Mouse (Mus musculus) kidney, postnatal 4 days (tissue): Measurements from ENCODE around the gene Uaca.

Source experiments
- DNase-seq, 2 experiments: peaks; one replicate each; pipeline ENCODE4 v3.0.0; 2021; ENCODE audit warnings: mixed read lengths in 2 of 2

The Uaca gene

DNA sequence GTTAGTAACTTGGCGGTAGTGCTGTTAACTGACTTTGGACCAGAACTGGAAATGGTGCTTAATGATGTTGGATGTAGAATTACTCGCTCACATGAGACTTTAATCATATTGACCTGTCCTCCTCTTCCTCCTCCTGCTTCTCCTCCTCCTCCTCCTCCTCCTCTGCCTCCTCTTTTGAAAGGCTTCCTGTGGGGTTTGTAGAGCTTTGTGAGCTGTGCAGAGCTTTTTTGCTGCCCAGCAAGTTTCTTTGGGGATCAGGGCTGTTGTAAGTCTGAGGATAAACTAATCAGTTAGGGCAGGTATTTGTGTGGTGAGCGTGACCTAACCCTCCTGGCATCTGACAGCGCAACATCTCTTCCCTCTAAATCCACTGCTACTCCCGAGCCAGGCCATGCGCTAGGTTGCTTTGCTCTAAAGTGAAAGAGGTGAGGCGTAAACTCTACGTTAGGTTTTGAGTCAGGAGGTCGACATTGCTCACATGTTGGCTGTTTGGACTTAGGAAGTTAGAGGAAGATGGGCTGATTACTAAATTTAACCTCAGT lies 44.1 kb downstream of the Uaca start:
- DNase-seq: no peak

DNA sequence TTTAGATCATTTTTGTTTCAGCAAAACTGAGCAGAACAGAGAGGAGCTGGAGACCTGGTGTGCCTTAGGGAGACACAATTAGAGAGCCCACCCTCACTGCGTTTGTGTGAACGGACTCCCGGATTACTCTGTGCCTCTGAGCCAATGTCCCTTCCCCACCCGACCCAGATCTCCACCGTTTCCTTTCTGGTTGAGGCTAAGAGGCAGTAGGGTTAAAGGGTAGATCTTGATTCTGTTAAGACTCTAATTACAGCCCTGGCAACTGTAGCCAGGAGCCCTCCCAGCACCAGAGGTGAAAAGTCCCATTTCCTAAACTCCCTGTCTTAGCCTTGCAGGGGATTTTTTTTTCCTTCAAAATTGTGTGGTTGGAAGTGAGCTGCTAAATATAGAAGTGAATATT lies 47.1 kb downstream of the Uaca start:
- peak in 1 of 2 experiments; percentile 27 for DNase-seq

DNA sequence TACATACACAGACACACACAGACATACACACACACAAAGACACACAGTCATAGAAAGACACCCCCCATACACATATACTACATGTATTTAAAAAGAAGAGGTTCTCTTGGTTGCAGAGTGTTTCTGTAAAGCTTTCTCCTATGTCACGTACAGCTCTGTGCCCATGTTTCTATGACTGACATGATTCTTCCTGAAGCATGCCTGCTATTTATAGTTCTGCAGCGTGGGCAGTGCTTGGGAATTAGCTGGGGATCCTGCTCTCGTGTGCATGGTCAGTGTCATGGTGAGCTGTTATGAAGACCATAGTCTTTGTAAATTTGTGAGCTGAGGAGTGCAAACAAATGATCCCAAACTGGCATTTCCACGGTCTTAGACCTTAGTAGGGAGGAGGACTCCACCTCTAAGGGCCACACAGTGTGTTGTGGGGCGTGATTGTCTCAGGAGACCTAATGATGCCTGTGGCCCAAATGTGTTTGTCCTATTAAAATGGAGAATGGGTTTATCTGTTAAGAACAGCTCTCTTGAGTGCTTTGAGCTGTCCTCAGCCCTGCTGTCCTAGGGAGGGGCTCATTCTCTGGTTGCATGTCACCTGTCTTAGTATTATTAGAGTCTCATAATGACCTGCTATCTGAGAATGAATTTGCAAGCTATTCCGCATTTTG lies 49.2 kb downstream of the Uaca start:
- DNase-seq: no peak

DNA sequence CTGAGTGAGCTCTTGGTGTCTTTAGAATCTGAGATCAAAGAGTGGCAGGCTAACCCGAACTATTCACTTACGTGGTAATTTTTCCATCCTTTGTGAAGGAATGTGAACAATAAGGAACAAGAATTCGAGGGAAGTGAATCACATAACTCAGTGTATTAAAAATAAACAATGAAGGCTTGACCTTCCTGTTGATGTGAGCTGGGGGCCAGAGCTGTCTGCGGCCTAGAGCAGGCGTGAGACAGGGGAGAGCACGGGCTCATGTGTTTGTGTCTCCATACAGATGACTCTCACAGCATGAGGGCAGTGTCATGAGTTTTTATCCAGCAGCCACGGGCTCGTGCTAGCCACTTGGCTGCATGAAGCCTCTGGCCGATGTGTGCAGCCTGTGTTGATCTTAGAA lies 54.4 kb downstream of the Uaca start:
- peak in 1 of 2 experiments; percentile 60 for DNase-seq

DNA sequence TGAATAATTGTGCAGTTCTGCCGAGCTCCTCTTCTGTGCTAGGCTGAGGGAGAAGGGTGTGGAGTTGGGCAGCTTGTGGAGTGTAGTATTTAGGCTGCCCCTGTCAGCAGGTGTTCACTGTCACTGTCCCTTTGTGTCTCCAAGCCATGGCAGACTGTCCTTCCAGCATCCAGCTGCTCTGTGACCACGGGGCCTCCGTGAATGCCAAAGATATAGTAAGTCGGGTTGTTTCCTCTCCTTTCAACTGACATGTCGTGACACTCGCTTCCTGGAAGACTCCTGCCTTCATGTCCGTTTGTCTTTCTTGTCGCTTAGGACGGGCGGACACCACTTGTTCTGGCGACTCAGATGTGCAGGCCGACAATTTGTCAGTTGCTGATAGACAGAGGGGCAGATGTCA lies 55.6 kb downstream of the Uaca start:
- no peak for DNase-seq

DNA sequence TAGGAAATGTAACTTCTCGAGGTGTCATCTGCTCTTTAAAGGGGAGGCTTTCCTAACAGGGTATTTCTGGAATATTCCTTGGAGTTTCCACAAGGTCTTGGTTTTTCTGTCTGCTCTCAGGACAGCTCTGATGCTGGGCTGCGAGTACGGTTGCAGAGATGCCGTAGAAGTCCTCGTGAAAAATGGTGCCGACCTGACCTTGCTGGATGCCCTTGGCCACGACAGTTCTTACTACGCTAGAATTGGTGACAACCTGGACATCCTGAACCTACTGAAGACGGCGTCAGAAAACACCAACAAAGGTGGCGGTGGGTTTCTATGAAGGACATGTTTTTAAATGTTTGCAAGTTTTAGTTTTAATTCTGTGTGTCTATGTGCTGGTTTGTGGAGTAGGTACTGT lies 59.9 kb downstream of the Uaca start:
- DNase-seq: no peak

DNA sequence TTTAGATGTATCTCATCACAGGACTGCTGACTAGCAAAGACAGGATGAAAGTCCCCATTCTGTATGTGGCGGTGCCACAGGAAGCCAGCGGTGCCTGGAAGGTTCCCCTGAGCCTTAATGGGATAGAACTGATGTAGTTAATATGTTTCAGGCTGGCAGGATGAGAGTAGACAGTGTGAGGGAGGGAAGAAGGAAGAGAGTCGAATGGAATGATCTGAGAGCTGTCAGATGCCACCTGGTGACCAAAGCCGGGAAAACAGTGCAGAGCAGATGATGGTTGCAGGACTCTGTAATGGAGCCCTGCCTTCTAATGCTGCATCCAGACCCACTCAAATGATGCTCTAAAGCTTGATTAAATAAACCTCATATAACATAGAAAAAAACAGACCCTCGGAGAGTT lies 63.5 kb downstream of the Uaca start:
- DNase-seq: peak; percentile 85 to 88

DNA sequence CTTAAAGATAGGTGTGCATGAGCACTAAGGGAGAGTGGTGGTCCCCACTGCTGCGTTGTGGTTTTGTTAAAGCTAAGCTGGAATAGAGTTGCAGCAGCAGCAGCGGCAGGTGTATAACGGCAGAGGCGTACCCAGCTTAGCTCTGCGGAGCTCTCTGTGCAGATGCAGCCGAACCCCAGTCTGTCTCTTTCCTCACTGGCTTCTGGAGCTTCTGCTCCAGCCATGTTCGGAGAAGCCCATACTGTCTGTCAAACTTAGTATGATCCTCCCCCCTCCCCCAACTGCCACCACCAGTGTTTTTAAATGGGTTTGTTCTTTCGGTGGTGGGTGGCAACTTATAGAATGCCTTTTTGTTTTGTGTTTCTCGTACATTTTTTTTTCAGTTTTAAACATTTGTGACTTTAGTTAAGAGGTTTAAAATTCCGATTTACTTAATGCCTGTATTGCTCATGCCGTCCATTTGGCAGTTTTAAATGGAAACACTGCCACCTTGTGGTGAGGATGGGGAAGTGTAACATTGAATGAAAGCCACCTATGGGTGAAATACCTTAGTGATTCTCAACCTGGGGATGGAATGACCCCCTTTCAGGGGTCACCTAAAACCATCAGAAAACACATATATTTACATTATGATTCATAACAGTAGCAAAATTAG lies 64.1 kb downstream of the Uaca start:
- peak in 1 of 2 experiments; percentile 50 for DNase-seq

DNA sequence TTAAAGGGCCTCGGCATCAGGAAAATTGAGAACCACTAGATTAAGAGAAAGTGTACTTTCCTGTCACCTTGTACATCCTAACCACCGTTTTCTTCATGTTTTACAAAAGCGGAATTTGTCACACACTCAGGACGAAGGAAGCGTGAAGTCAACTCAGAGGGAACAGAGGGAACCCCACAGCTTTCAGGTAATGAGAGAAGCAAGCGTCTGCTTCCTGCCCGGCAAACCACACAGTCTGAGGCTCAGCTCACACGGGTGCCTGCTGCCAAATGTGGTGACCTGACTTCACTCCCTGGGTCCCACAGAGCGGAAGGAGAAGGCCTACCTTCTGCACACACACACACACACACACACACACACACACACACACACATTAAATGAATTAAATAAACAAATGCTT lies 64.7 kb downstream of the Uaca start:
- no peak for DNase-seq

DNA sequence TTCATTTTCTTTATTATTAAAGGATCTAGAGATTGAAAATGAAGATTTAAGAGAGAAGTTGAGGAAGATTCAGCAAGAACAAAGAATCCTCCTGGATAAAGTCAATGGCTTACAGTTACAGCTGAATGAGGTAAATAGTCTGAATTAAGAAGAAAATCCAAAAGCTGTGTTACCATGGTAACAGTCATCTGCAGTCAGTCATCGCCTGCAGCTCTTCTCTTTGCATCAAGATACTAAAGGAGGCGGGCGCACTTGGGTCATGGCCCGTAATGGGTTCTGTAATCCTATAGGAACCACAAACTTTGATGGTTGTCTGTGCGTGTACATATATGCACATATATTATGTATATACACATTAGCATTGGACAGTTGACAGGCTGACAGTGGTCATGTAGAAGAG lies 66.7 kb downstream of the Uaca start:
- no peak for DNase-seq

DNA sequence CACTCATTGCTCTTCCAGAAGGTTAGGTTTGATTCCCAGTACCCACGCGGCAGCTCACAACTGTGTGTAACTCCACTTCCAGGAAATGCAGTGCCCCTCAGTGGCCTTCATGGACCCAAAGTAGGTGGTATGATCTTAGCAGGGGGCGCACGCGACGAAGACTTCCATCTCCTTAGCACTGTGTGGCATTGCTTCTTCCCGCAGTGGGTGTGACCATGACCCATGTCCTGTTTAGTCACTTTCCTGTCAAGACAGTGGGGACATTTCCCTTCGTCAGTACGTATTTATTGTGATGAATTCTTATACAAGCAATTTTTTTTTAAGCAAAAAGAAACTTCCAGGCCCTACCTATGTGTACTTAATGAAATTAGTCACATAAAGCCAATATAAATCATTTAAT lies 70.3 kb downstream of the Uaca start:
- no peak for DNase-seq

DNA sequence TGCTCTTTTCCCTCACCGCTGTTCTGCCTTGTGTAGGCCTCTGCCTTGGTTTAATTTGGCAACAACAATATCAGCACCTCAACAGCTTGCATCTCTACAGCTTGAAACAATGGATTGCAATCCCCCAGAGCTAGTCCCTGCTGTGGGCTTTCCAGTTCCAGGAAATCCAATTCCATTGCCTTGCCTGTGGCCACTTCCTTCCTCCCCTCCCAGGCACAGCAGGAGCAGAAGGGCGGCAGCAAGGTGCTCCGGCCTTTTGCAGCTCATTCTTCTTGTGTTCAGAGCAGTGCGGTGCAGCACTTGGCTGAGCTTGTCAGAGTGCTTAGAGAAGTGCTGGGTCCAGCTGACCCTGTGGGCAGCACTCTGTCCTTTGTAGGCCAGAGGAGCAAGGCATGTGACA lies 71.5 kb downstream of the Uaca start:
- DNase-seq: peak in 1 of 2 experiments; percentile 49

DNA sequence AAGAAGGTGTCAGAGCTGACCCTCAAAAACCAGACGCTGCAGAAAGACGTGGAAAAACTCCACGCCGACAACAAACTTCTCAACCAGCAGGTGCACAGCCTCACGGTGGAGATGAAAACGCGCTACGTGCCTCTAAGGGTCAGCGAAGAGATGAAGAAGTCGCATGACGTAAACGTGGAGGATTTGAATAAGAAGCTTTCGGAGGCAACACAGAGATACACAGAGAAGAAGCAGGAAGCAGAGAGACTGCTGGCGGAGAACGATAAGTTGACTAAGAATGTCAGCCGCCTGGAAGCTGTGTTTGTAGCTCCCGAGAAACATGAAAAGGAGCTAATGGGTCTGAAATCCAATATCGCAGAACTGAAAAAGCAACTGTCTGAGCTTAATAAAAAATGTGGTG lies 76.1 kb downstream of the Uaca start:
- no peak for DNase-seq

DNA sequence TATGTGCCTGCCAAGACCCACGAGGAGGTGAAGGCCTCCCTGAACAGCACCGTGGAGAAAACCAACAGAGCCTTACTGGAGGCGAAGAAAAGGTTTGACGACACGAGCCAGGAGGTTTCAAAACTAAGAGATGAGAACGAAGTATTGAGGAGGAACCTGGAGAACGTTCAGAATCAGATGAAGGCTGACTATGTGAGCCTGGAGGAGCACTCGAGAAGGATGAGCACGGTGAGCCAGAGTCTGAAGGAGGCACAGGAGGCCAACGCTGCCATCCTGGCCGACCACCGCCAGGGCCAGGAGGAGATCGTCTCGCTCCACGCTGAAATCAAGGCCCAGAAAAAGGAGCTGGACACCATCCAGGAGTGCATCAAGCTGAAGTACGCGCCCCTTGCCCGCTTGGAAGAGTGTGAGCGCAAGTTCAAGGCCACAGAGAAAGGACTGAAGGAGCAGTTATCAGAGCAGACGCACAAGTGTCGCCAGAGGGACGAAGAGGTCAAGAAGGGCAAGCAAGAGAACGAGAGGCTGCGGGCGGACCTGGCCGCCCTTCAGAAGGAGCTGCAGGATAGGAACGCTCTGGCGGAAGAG lies 76.7 kb downstream of the Uaca start:
- no peak for DNase-seq

DNA sequence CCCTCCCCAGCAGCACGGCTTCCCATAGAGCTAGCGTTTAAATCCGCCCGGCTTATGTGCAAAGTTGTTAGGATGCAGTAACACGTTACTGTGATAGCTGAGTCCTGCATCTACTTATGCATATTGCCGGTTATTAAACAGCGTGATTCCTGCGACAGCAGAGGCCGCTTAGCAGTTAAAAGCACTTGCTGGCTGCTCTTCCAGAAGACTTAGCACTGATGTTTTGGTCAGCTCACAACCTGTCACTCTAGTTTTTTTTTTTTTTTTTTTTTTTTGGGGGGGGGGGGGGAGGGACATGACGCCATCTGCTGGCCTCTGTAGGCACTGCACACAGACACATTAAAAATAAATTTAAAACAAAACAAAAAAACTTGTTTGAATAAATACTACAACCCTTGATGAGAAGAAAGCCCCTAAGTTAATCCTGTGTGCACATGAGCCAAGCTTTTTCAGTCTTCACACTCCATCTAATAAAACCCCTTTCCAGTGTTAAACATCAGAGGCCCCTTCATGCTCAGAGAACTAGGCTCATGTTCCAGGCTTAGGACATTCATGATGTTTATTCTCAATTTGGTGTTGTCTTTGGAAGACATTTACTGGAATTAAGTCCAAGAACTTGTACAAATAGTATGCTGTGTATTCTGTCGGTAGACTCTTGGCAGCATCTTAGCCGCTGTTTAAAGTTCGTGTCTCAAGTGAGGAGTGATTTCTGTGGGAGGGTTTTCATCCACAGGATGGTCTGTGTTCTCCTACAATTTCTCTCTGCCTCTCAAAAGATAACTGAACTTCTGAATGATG lies 79.1 kb downstream of the Uaca start:
- no peak for DNase-seq

DNA sequence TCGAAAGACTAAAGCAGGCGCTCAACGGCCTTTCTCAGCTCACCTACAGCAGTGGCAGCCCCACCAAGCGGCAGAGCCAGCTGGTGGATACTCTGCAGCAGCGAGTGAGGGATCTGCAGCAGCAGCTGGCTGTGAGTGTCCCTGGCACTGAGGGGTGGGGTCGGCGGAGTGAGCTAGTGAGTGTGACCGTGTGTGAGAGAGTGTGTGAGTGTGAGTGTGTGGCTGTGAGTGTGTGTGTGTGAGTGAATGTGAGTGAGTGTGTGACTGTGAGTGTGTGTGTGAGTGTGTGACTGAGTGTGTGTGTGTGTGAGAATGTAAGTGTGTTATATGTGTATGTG lies 79.7 kb downstream of the Uaca start:
- no peak for DNase-seq

DNA sequence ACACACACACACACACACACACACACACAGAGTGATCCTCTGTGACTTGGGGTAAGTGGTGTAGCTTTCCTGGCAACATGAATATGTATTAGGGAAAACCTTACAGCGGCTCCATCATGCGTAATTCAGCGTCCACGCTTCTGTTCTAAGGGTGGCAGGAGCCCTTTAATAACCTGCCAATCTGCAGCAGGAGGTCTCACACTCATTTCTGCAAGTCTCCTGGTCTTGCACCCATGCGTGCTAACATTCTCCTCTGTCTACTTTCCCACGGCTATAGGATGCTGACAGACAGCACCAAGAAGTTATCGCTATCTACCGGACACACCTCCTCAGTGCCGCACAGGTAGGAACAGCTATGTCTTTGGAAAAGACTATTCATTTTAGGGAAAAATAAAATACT lies 81.7 kb downstream of the Uaca start:
- DNase-seq: no peak

DNA sequence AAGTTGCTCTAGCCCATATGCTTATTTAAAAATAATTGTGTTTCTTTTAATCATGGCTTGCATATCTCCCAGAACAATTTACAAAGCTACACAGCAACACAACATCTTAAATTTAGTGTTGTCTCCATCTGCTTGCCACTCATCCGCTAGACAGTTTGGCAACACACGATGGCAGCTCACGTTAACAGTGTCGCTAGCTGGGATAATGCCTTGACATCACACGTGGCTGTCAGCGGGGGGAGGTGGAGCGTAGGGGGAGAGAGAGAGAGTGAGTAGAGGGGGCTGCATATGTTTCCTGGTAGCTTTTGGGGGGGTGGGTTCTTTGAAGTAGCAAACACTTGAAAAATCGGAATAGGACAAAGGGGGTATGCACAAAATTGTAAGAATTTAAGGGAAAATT lies 82.2 kb downstream of the Uaca start:
- no peak for DNase-seq

DNA sequence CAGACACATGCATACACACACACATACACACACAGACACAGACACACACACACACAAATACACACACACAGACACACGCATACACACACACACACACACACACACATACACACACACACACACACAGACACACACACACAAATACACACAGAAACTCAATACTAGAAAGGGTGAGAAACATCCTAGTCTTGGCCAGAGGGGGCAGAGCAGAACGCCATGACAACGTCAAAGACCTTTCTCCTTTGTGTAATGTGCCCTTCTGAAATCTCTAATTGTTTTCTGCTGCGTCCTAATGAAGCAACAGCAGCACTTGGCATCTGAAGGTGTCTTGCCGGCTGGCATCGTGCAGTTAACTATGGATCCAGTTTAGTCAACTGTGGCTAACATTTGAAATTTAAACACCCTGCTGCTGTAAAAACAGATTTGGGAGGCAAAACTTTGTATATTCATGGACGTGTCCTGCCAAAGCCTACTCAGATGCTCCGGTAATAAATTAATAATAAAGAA lies 83.8 kb downstream of the Uaca start:
- no peak for DNase-seq

DNA sequence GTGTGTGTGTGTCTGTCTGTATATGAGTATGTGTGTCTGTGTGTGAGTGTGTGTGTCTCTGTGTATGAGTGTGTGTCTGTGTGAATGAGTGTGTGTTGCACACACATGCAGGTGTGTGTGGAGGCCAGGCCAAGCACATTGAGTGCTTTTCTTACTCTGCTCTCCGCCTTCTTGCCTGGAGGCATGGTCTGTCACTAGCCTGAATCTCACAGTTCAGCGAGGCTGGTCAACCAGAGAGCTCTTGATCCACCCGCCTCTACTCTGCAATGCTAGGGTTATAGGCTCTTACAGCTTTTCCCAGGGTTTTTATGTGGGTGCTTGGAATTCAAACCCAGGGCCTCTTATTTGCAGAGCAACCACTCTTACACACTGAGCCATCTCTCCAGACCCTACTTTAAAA lies 84.3 kb downstream of the Uaca start:
- DNase-seq: no peak

DNA sequence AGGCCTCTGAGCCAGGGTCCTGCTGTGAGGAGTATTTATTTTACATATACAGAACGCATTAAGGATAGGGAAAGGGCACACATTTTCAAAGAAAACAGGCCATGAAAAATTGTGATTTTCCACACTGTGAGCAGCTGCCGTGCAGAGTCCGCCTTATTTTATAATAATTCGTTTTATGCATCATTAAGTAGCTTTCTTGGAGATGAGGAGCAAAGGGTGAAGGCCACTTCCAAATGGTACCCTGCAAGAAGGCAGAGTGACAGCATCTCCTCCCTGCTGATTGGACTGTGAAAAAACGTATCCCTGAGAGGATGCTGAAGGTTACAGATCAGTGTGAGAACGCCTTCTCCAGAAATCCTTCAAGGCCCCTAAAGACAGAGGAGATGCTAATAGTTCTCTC lies 90.8 kb downstream of the Uaca start:
- no peak for DNase-seq

DNA sequence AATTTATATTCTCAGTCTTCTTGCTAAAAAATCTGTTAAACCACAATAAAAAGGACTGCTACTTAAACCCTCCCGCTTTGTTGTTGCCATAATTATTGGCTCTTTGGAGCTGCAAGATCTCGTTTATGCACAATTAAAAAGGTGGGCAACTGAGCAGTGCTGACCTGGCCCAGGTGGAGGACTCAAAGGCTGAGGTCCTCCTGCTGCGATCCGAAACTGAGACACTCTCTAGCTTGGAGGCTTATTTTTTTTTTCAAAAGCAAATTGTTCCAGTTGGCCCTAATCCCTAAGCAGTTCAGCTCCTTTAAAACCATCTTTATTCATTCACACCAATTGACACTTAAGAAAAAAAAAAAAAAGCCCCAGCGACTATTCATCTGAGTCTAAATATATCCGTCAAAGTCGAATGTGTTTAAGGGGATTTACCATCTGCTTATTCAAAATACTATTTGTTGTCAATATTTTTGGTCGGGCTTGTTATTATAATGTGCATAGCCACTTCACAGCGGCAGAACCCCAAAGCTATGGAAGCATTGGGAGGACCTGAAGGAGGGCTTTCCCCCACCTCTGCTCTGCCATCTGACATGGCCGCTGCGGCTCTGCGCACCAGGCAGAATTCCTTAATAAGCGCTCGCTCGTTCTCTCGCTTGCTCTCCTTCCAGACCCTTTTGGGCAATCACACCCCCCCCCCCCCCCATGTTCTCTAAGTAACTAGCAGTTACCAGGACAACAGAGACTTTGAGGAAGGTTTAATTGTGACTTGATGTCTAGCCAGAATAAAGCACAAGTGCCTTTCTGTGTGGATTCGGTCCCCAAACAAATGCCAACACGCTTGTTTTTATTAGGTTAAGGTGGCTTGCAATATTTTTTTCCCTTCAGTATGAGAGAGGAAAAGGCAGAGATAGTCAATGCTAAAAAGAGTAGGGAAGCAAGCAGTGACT lies 92.4 kb downstream of the Uaca start:
- no peak for DNase-seq
